Mouse (Mus musculus) olfactory bulb, adult 2 months (tissue): ENCODE data around the gene Tspan31. TPM values are rescaled to one million over a fixed set of nuclear protein-coding genes. Genes with fewer than 3 reads are reported as not detected.
A peak's percentile ranks its signal among the peaks of the same experiment; 100 is the strongest.

Experiments
- H3K27ac ChIP-seq: fragments of 200-500 bp; 2 replicates; pipeline ENCODE4 v1.5.1; 2012; ENCODE audit warnings: low read depth, low read length; ENCODE audit not compliant: insufficient read depth
- H3K4me1 ChIP-seq: fragments of 200-500 bp; 2 replicates; pipeline ENCODE4 v1.6.1; 2012; ENCODE audit warnings: low read length; ENCODE audit not compliant: control insufficient read depth, insufficient read depth
- H3K4me3 ChIP-seq: fragments of 200-500 bp; 2 replicates; pipeline ENCODE4 v1.5.1; 2012; ENCODE audit warnings: mild to moderate bottlenecking, low read depth, low read length, moderate library complexity; ENCODE audit not compliant: insufficient read depth
- CTCF ChIP-seq: fragments of 200-500 bp; IDR thresholded peaks from 2 replicates; pipeline ENCODE4 v1.5.1; 2012; ENCODE audit warnings: low read depth, mild to moderate bottlenecking, low read length, moderate library complexity; ENCODE audit not compliant: insufficient read depth
- POLR2A ChIP-seq: fragments of 200-500 bp; IDR thresholded peaks from 2 replicates; pipeline ENCODE4 v1.6.1; 2012; ENCODE audit warnings: mild to moderate bottlenecking, low read depth, low read length, moderate library complexity; ENCODE audit not compliant: insufficient read depth
- WGBS: fragments of 180-500 bp; shearing (Covaris S2); methylation state at CpG from one replicate; pipeline ENCODE4 v1.1.7; 2018; 5-methylcytosine and 5-hydroxymethylcytosine counted together
- polyA plus RNA-seq: library from polyadenylated mRNA; stranded (reverse); fragments of >200 nt; gene quantifications from 2 replicates; pipeline ENCODE4 v1.2.4, GENCODE M21; 2012; ENCODE audit warnings: low replicate concordance; ENCODE audit not compliant: missing spikeins, insufficient read depth, insufficient read length

The Tspan31 gene
- polyA plus RNA-seq, 1 experiment, result not detected

DNA sequence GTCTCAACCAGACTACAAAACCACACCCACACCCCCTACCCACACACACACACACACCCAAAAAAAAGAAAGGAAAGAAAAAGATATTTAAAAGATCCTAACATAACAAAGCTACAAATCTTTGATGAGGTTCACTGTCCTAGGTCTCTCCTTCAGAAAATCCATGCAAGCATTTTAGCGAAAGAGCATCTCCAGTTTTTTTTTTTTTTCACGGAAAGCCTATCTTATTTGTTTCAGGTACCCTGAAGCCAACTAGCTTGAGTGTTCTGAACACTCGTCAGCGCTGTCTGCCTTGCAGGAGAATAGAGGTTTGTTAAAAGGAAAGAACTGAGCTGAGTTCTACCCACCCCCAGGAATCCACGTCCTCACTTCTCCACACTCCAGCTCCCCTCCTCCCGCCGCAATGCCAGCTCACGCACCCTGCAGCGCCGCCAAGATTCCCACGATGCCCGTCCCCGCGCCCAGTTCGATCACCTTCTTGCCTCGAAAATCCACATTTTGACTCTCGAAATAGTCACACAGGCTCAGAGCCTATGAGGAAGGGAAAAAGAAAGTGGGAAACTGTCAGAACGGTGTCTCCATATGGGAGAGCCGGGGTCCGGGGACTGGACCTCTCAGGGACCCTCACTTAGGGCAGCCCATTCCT, 29.4 kb downstream of the Tspan31 start:
- no peak overlapping the region for H3K27ac ChIP-seq
- no peaks in the 10 kb centered on the region for H3K4me1 ChIP-seq
- no peak for TF ChIP-seq POLR2A
- TF ChIP-seq CTCF, result 0 out of 2 replicates have a peak, but pooled peaks have one; percentile 21
- 2% methylated on average over 20 of the region's 20 CpGs for WGBS
- H3K4me3 ChIP-seq, result peak overlapping the region; percentile 98

DNA sequence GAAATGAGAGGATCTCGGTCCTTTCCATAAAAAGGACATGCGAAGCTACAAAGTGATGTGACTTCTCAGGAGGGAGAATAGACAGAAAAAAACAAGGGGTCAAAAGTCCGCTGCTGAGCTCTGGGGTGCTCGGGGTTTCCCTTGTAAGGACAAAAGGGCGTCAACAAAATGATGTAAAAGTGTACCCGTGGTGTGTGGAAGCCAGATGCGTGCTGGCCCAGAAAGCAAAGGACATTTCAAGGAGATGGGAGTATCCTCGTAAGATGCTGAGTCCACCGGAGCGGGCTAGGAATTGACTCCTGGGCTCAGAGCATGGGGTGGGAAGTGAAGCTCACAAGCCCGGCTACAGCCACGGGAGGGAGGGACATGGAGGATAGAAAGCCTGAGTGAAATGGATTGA, 32.4 kb downstream of the Tspan31 start:
- TF ChIP-seq CTCF, result no peak
- TF ChIP-seq POLR2A, result no peak
- no peak overlapping the region for H3K4me3 ChIP-seq
- WGBS, result 73% methylated on average over 12 of the region's 12 CpGs
- H3K4me1 ChIP-seq, result no peaks in the 10 kb centered on the region
- no peak overlapping the region for H3K27ac ChIP-seq

DNA sequence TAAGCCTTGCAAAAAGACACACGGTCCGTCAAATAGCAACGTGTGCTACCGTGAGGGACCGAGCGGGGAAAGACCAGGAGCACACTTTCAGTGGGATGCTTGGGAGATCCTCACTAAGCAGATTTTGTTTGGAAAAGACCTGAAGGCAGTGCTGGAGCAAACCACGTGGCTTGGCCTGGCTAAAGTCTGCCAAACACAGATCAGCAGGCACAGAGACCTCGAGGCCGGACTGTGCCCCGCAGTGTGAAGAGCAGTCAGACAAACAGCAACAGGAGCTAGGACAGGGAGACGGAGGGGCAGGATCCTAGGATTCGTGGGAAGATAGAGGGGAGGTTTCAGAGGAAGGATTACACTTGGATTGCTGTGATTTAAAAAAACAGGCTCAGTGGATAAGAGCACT, 33.8 kb downstream of the Tspan31 start:
- Histone ChIP-seq H3K4me3 (no peak overlapping the region), H3K27ac (no peak overlapping the region), H3K4me1 (no peaks in the 10 kb centered on the region)
- TF ChIP-seq CTCF (no peak), POLR2A (no peak)
- WGBS, result 79% methylated on average over 12 of the region's 12 CpGs

DNA sequence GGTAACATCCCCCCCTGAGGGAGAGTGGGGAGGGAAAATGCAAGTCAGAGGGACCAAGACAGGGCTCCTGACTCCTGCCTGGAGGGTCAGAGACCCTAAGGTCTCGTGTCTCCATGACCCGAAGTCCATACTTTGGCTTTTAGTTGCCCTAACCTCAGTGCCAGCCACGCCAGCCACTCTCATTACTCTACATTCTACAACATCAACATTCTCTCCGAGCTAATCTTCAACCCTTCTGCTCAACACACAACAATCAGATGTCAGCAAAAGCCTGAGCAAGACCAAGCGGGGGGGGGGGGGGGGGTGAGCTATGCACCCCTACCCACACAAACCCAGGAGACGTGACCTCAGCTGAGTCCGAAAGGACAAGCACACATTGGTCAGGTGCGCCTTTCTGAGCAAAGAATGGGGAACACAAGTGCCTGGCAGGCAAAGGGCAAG, 36.7 kb downstream of the Tspan31 start:
- Histone ChIP-seq H3K4me3 (no peak overlapping the region), H3K4me1 (peaks cover 2% of the 10 kb centered on the region; the same call in 1 of the 2 replicates), H3K27ac (no peak overlapping the region)
- 86% methylated on average over 7 of the region's 8 CpGs for WGBS
- TF ChIP-seq POLR2A (no peak), CTCF (no peak)

DNA sequence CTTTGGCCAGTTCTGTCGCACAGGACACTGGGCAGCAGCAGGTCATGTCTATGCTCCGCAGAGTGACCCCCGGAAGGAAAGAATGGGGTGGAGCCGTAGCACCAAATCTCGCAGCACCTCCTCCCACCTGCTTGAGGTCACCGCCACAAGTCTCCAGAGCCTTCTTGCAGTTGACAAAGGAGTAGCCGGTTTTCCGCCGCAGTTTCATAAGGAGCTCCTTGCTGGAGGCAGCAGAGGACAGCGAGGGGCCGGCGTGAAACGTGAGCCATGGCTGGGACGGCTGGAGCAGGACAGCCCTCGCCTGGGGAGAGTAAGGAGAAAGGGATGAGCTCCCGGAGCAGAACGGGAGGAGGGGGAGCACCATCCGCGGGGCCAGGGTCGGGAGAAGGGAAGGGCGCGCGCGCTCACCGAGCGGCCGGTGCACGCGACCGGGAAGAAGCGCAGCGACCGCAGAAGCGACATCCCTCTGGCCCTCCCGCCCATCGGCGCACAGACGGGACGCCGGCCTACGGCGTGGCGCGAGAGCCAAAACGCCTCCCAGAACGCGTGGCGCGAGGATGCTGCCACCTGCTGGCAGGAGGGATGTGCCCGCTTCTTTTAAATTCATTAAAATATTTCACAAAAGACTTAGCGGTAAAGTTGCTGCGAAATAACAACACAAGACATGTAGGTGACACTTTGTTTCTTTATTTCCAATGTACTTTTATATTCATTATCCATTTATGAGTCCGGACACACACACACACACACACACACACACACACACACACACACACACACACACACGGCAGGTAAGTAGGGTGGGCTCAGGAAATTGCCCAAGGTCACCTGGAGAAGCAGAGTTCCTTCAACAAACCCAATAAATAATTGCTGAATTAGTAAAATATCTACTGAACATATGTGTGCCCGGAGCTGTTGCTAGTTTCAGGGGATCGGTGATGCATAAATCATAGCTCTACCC, 39.4 kb downstream of the Tspan31 start, which contains the start of gene Tsfm:
TSS of gene Tsfm (minus strand) at position 505 of the 961 bp plus-strand sequence.
- Histone ChIP-seq H3K4me3 (peak within 1 kb of the TSS; percentile 69), H3K4me1 (peaks cover 2% of the 10 kb centered on the region; the same call in 1 of the 2 replicates), H3K27ac (no peak within 1 kb of the TSS)
- 5% methylated on average over 56 of the region's 56 CpGs for WGBS
- TF ChIP-seq CTCF, result peak; percentile 95
- peak; percentile 53 for TF ChIP-seq POLR2A

DNA sequence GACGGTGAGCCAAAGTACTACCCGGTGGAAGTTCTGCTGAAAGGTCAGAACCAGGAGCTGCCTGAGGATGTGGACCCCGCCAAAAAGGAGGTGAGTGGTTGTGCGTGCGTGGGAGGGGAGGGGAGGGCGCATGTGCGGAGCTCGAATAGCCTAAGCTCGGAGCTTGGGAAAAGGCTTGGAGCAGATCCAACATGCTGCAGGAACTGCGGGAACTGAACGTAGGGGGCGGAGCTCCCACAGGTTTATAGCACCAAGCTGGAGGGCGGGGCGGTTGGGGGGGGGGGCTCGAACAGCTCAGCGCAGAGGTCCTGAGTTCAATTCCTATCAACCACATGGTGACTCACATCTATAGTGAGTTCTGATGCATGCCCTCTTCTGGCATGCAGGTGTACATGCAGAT, 51.6 kb downstream of the Tspan31 start:
- Histone ChIP-seq H3K4me1 (no peaks in the 10 kb centered on the region), H3K4me3 (no peak overlapping the region), H3K27ac (no peak overlapping the region)
- 68% methylated on average over 16 of the region's 16 CpGs for WGBS
- no peak for TF ChIP-seq CTCF
- no peak for TF ChIP-seq POLR2A

Other genes starting within 250 kb of the Tspan31 start
- gene Atp23, start 168.9 kb downstream of the Tspan31 start, polyA plus RNA-seq, result not detected in 2 replicates
- gene Ctdsp2, start 91.5 kb downstream of the Tspan31 start, polyA plus RNA-seq, result not detected in 2 replicates
- gene Avil, start 69.6 kb downstream of the Tspan31 start, polyA plus RNA-seq, result not detected in 2 replicates
- gene Tsfm, start 39.4 kb downstream of the Tspan31 start, polyA plus RNA-seq, result not detected in 2 replicates
- gene Mettl1, start 28.9 kb downstream of the Tspan31 start, polyA plus RNA-seq, result not detected in 2 replicates
- not detected in 2 replicates for gene Eef1akmt3, start 28.8 kb downstream of the Tspan31 start, polyA plus RNA-seq
- not detected in 2 replicates for gene Cyp27b1, start 22.0 kb downstream of the Tspan31 start, polyA plus RNA-seq
- gene March9, start 10.1 kb downstream of the Tspan31 start, polyA plus RNA-seq, result not detected in 2 replicates
- not detected in 2 replicates for gene Cdk4, start 6.7 kb downstream of the Tspan31 start, polyA plus RNA-seq
- 219 TPM in 1 of 2 replicates, not detected in the other for gene Agap2, start 5.0 kb upstream of the Tspan31 start, polyA plus RNA-seq
- gene Os9, start 50.9 kb upstream of the Tspan31 start, polyA plus RNA-seq, result 124 TPM in 1 of 2 replicates, not detected in the other
- gene B4galnt1, start 95.0 kb upstream of the Tspan31 start, polyA plus RNA-seq, result not detected in 2 replicates
- gene Slc26a10, start 110.4 kb upstream of the Tspan31 start, polyA plus RNA-seq, result not detected in 2 replicates
- not detected in 2 replicates for gene Arhgef25, start 119.8 kb upstream of the Tspan31 start, polyA plus RNA-seq
- 159 TPM in 1 of 2 replicates, not detected in the other for gene Dtx3, start 125.5 kb upstream of the Tspan31 start, polyA plus RNA-seq
- gene Pip4k2c, start 141.3 kb upstream of the Tspan31 start, polyA plus RNA-seq, result 102 TPM in 1 of 2 replicates, not detected in the other
- 72.6 and 160 TPM in 2 replicates for gene Kif5a, start 193.1 kb upstream of the Tspan31 start, polyA plus RNA-seq
- gene Dctn2, start 196.1 kb upstream of the Tspan31 start, polyA plus RNA-seq, result not detected in 2 replicates
- not detected in 2 replicates for gene Mbd6, start 218.8 kb upstream of the Tspan31 start, polyA plus RNA-seq
- gene Mars, start 241.5 kb upstream of the Tspan31 start, polyA plus RNA-seq, result not detected in 2 replicates